Mouse (Mus musculus): ENCODE data around the gene Rpn2. TPM values are rescaled to one million over a fixed set of nuclear protein-coding genes. Genes with fewer than 3 reads are reported as not detected.

Rpn2 gene
- polyA plus RNA-seq (2012; rRNA removed) = 102 and 109 TPM in 2 replicates

DNA sequence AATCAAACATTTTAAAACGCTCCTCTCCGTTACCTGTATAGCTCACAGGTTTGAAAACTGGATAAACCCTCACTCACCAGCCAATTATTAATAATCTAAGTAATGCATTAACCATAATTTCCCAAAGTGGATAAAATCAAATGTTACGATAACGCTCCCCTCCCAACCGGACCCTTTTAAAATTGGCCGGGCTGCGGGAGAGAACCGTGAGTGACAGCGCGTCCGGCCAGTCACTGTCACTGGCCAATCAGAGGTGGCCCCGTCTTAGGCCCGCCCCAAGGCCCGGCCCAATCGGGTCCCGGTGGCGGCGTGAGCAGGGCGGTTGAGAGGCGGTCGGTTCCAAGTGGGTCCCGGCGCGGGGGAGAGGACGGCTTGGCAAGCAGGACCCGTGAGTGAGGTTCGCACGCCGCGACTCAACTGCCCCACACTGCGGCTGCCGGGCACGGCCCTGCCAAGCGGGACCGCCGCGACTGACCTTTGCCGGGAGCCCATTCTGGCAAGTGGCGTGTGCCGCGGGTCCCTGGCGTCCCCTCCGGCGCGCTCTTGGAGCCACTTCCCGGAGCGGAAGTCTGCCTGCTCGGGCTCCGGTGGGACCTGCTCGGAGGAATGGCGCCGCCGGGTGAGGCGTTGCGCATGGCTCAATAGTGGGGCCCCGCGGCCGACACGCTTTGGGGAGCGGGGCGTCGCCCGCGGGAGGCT lies at the start of gene Rpn2:
Gene Rpn2 (plus strand): TSS at position 301 of the 699 bp plus-strand sequence.

GRCm38 (mm10) chr2:157279416-157279800 lies 591 bp downstream of the Rpn2 start, which contains the start of gene Mroh8:
Mroh8 (minus strand) TSS chr2:157279549.

GRCm38 (mm10) chr2:157347361-157348159 lies 68.7 kb downstream of the Rpn2 start, which contains the start of gene Ghrh:
Ghrh (minus strand) TSS chr2:157347506.

DNA sequence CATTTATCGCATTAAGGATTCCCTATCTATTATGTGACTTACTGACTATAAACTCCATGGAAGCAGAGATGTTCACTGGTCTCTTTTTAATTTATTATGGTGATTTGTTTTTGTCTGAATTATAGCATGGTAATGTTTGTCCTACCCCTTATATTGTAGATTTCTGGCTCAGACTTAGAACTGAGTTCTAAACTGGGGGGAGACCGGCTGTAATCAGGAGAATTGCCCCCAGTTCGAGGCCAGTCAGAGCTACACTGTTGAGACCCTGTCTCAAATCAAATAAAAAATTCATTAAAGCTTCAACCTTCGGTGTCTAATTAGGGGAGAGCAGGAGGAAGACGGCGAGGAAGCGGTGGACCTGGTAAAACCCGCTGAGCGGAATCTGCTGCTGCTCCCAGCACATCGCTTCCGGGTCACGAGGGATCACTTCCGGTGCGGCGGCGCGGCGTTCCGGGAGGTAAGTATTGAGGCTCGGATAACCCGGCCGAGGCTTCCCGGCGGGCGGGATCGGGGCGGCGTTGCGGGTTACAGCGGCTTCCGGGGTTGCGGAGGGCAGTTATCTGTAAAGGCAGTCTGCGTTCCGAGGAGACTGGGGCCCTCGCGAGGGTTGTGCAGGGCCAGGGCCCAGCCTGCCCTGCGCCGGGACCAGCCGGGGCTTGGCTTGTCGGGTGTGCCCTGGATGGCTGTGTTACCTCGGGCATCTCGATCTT lies 88.5 kb downstream of the Rpn2 start, which contains the start of gene Manbal:
Gene Manbal (plus strand): TSS at position 411 of the 710 bp plus-strand sequence.

Other genes starting within 250 kb of the Rpn2 start
- 2.6 and 3.6 TPM in 2 replicates for gene Soga1, start 199.8 kb upstream of the Rpn2 start, polyA plus RNA-seq (2012; rRNA removed)
- gene Tldc2, start 192.0 kb upstream of the Rpn2 start, polyA plus RNA-seq (2012; rRNA removed) = 0.14 TPM in 1 of 2 replicates, not detected in the other
- gene Samhd1, start 143.8 kb upstream of the Rpn2 start, polyA plus RNA-seq (2012; rRNA removed) = 9.4 and 11.1 TPM in 2 replicates
- 0.67 and 1.1 TPM in 2 replicates for gene Rbl1, start 74.5 kb upstream of the Rpn2 start, polyA plus RNA-seq (2012; rRNA removed)
- 0.13 and 0.14 TPM in 2 replicates for gene Mroh8, start 532 bp downstream of the Rpn2 start, polyA plus RNA-seq (2012; rRNA removed)
- 0.15 TPM in 1 of 2 replicates, not detected in the other for gene Ghrh, start 68.5 kb downstream of the Rpn2 start, polyA plus RNA-seq (2012; rRNA removed)
- 48.1 and 68.3 TPM in 2 replicates for gene Manbal, start 88.6 kb downstream of the Rpn2 start, polyA plus RNA-seq (2012; rRNA removed)
- 40.1 and 50.8 TPM in 2 replicates for gene Src, start 139.4 kb downstream of the Rpn2 start, polyA plus RNA-seq (2012; rRNA removed)

All from stomach, adult 2 months (tissue).